Mouse (Mus musculus): ENCODE results near the gene Ankrd33b. TPM values are rescaled to one million over a fixed set of nuclear protein-coding genes. Genes with fewer than 3 reads are reported as not detected.
A peak's percentile ranks its signal among the peaks of the same experiment; 100 is the strongest.

Ankrd33b gene
- total RNA-seq, 1 experiment = 3.8 TPM

- Histone ChIP-seq H3K4me1 (ENCODE audit: control insufficient read depth in 2 of 2, insufficient read depth in 2 of 2, low read length in 2 of 2, poor library complexity in 1 of 2) (peaks cover 4 to 17% of the 10 kb centered on the region in 2 experiments; a peak in 2 of 4 replicates), H3K36me3 (ENCODE audit: control insufficient read depth, insufficient read depth, low read length, poor library complexity, severe bottlenecking) (no peaks in the 10 kb centered on the region), H3K27ac (ENCODE audit: insufficient read depth, low read depth, low read length, poor library complexity, severe bottlenecking) (peak overlapping the region; percentile 54; the same call in 1 of the 2 replicates), H3K9me3 (ENCODE audit: control insufficient read depth, insufficient read depth, low read depth, low read length) (no peaks in the 10 kb centered on the region), H3K4me3 (ENCODE audit: insufficient read depth in 1 of 2, low read depth in 1 of 2, low read length in 2 of 2, poor library complexity in 1 of 2, severe bottlenecking in 1 of 2) (no peak overlapping the region), H3K9ac (ENCODE audit: insufficient read depth, low read depth, low read length, poor library complexity, severe bottlenecking) (no peak overlapping the region; the same call in 1 of the 2 replicates)
- in situ Hi-C loops (cut with MboI; ENCODE audit: low sequenced_read_pairs in 2 of 2, unreplicated experiment in 2 of 2) = loop anchor here in 1 of 2 experiments (25.0 kb wide), 1 partner anchor 269 kb away; no protein-coding TSS in a partner anchor
- TF ChIP-seq MAFK (IDR thresholded peaks at IDR 0.05; ENCODE audit: insufficient read depth, low read depth, low read length) (no peak), HCFC1 (IDR thresholded peaks at IDR 0.05; ENCODE audit: borderline replicate concordance, insufficient read depth, low read length) (no peak), ZC3H11A (IDR thresholded peaks at IDR 0.05; ENCODE audit: borderline replicate concordance, low read depth, low read length) (no peak), CHD2 (IDR thresholded peaks at IDR 0.05; ENCODE audit: low read depth, low read length) (no peak), ZNF384 (IDR thresholded peaks at IDR 0.05; ENCODE audit: low read depth, low read length) (no peak)
- DNase-seq (ENCODE audit: low read depth, low spot score) = no peak
These were observed 49.2 kb downstream of the Ankrd33b start for GRCm38 (mm10) chr15:31318158-31318955.

GRCm38 (mm10) chr15:31317056-31317805 lies 50.3 kb downstream of the Ankrd33b start:
- Histone ChIP-seq H3K36me3 (ENCODE audit: control insufficient read depth, insufficient read depth, low read length, poor library complexity, severe bottlenecking) (no peaks in the 10 kb centered on the region), H3K27ac (ENCODE audit: insufficient read depth, low read depth, low read length, poor library complexity, severe bottlenecking) (peak overlapping the region; percentile 54; the same call in 1 of the 2 replicates), H3K9ac (ENCODE audit: insufficient read depth, low read depth, low read length, poor library complexity, severe bottlenecking) (no peak overlapping the region), H3K4me3 (ENCODE audit: insufficient read depth in 1 of 2, low read depth in 1 of 2, low read length in 2 of 2, poor library complexity in 1 of 2, severe bottlenecking in 1 of 2) (no peak overlapping the region), H3K9me3 (ENCODE audit: control insufficient read depth, insufficient read depth, low read depth, low read length) (no peaks in the 10 kb centered on the region), H3K4me1 (ENCODE audit: control insufficient read depth in 2 of 2, insufficient read depth in 2 of 2, low read length in 2 of 2, poor library complexity in 1 of 2) (peaks cover 4 to 17% of the 10 kb centered on the region in 2 experiments; a peak in 2 of 4 replicates)
- no peak for DNase-seq (ENCODE audit: low read depth, low spot score)
- in situ Hi-C loops (cut with MboI; ENCODE audit: low sequenced_read_pairs in 2 of 2, unreplicated experiment in 2 of 2) = loop anchor here in 1 of 2 experiments (25.0 kb wide), 1 partner anchor 270 kb away; no protein-coding TSS in a partner anchor
- TF ChIP-seq CHD2 (IDR thresholded peaks at IDR 0.05; ENCODE audit: low read depth, low read length) (no peak), ZNF384 (IDR thresholded peaks at IDR 0.05; ENCODE audit: low read depth, low read length) (no peak), HCFC1 (IDR thresholded peaks at IDR 0.05; ENCODE audit: borderline replicate concordance, insufficient read depth, low read length) (no peak), MAFK (IDR thresholded peaks at IDR 0.05; ENCODE audit: insufficient read depth, low read depth, low read length) (no peak)

DNA sequence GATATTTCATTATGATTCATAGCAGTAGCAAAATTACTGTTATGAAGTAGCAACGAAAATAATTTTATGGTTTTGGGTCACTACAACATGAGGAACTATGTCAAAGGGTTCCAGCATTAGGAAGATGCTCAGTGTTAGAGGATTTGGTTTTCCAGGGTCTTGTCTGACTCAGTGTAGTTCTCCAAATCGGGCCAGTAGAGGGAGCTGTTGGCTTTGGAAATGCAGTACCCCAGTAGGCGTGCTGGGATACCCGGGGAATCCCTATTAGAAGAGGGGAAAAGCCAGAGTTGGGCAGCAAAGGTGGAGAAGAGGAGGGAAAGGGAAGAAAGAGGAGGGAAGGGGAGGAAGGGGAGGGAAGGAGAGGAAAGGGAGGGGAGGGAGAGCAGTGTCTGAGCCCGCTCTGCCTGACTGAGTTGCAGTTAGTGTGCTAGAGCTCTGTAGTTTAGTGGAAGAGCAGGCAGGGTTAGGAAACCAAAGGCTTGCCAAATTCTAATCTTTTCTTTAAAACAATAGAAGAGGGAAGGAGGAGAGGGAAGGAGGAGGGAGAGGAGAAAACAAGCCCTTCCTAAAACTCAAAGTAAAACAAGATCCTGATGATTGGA lies 51.8 kb downstream of the Ankrd33b start:
- no peak overlapping the region for H3K9ac ChIP-seq (ENCODE audit: insufficient read depth, low read depth, low read length, poor library complexity, severe bottlenecking)
- peaks cover 4 to 17% of the 10 kb centered on the region in 2 experiments; a peak in 2 of 4 replicates for H3K4me1 ChIP-seq (ENCODE audit: control insufficient read depth in 2 of 2, insufficient read depth in 2 of 2, low read length in 2 of 2, poor library complexity in 1 of 2)
- H3K4me3 ChIP-seq (ENCODE audit: insufficient read depth in 1 of 2, low read depth in 1 of 2, low read length in 2 of 2, poor library complexity in 1 of 2, severe bottlenecking in 1 of 2) = no peak overlapping the region
- H3K9me3 ChIP-seq (ENCODE audit: control insufficient read depth, insufficient read depth, low read depth, low read length) = no peaks in the 10 kb centered on the region
- no peaks in the 10 kb centered on the region for H3K36me3 ChIP-seq (ENCODE audit: control insufficient read depth, insufficient read depth, low read length, poor library complexity, severe bottlenecking)
- peak; percentile 81 for DNase-seq (ENCODE audit: low read depth, low spot score)
- no peak for TF ChIP-seq MAFK (IDR thresholded peaks at IDR 0.05; ENCODE audit: insufficient read depth, low read depth, low read length)
- TF ChIP-seq ZC3H11A (IDR thresholded peaks at IDR 0.05; ENCODE audit: borderline replicate concordance, low read depth, low read length) = peak; percentile 88
- in situ Hi-C loops (cut with MboI; ENCODE audit: low sequenced_read_pairs in 2 of 2, unreplicated experiment in 2 of 2) = loop anchor here in 1 of 2 experiments (25.0 kb wide), 1 partner anchor 272 kb away; no protein-coding TSS in a partner anchor
- no peak overlapping the region for H3K27ac ChIP-seq (ENCODE audit: insufficient read depth, low read depth, low read length, poor library complexity, severe bottlenecking)

DNA sequence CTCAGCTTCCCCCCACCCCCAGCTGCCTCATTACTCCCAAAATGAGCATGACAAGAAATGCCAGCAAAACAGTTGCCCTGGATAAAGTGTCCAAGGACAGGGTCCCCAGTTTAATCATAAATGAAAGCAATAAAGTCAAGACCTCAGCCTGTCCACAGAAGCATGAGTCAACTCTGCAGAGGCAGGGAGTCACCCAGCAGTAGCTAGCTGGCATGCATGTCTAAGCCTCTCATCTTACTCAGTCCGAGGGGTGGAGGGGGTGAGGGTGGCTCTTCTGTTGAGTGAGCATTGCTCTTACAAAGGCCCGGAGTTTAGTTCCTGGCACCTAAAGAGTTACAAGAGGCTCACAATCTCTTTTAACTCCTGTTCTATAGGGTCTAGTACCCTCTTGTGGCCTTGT lies 55.5 kb downstream of the Ankrd33b start:
- DNase-seq (ENCODE audit: low read depth, low spot score) = no peak
- H3K9ac ChIP-seq (ENCODE audit: insufficient read depth, low read depth, low read length, poor library complexity, severe bottlenecking) = no peak overlapping the region
- TF ChIP-seq CHD2 (IDR thresholded peaks at IDR 0.05; ENCODE audit: low read depth, low read length) (no peak), ZC3H11A (IDR thresholded peaks at IDR 0.05; ENCODE audit: borderline replicate concordance, low read depth, low read length) (no peak), HCFC1 (IDR thresholded peaks at IDR 0.05; ENCODE audit: borderline replicate concordance, insufficient read depth, low read length) (no peak), MAFK (IDR thresholded peaks at IDR 0.05; ENCODE audit: insufficient read depth, low read depth, low read length) (no peak), ZNF384 (IDR thresholded peaks at IDR 0.05; ENCODE audit: low read depth, low read length) (no peak)
- H3K4me1 ChIP-seq (ENCODE audit: control insufficient read depth in 2 of 2, insufficient read depth in 2 of 2, low read length in 2 of 2, poor library complexity in 1 of 2) = peaks cover 0 to 4% of the 10 kb centered on the region in 2 experiments; a peak in 1 of 4 replicates
- no peaks in the 10 kb centered on the region for H3K9me3 ChIP-seq (ENCODE audit: control insufficient read depth, insufficient read depth, low read depth, low read length)
- H3K27ac ChIP-seq (ENCODE audit: insufficient read depth, low read depth, low read length, poor library complexity, severe bottlenecking) = no peak overlapping the region
- H3K36me3 ChIP-seq (ENCODE audit: control insufficient read depth, insufficient read depth, low read length, poor library complexity, severe bottlenecking) = no peaks in the 10 kb centered on the region
- no peak overlapping the region for H3K4me3 ChIP-seq (ENCODE audit: insufficient read depth in 1 of 2, low read depth in 1 of 2, low read length in 2 of 2, poor library complexity in 1 of 2, severe bottlenecking in 1 of 2)
- in situ Hi-C loops (cut with MboI; ENCODE audit: low sequenced_read_pairs in 2 of 2, unreplicated experiment in 2 of 2) = loop anchor here in 1 of 2 experiments (25.0 kb wide), 1 partner anchor 275 kb away; no protein-coding TSS in a partner anchor

All from ES-E14 (cell line).